Mouse (Mus musculus) midbrain, postnatal 0 days (tissue): ENCODE data around the gene Ugt8a. TPM values are rescaled to one million over a fixed set of nuclear protein-coding genes. Genes with fewer than 3 reads are reported as not detected.

Source experiments
- ATAC-seq: fragments of 200-750 bp; cut with Nextera tagmentation; 2 replicates; pipeline ENCODE4 v1.8.0; 2017; ENCODE audit warnings: moderate number of reproducible peaks, mild to moderate bottlenecking, moderate TSS enrichment, moderate library complexity; ENCODE audit not compliant: low FRiP score
- DNase-seq: peaks from one replicate; pipeline ENCODE4 v3.0.0-alpha.2; 2015; ENCODE audit warnings: low spot score
- H3K27ac ChIP-seq: fragments of 300-500 bp; sonication (generic); 2 replicates; pipeline ENCODE4 v1.5.1; 2014; ENCODE audit warnings: low read depth, mild to moderate bottlenecking, low read length, mixed read lengths
- H3K27me3 ChIP-seq: fragments of 300-500 bp; sonication (generic); 2 replicates; pipeline ENCODE4 v1.6.1; 2014; ENCODE audit warnings: low read length, control low read depth, mixed read lengths; ENCODE audit not compliant: insufficient read depth
- H3K36me3 ChIP-seq: fragments of 300-500 bp; sonication (generic); 2 replicates; pipeline ENCODE4 v1.6.1; 2014; ENCODE audit warnings: low read length, control low read depth, mixed read lengths; ENCODE audit not compliant: insufficient read depth
- H3K4me1 ChIP-seq: fragments of 300-500 bp; sonication (generic); 2 replicates; pipeline ENCODE4 v1.6.1; 2014; ENCODE audit warnings: mild to moderate bottlenecking, control low read depth, antibody characterized with exemption, low read length, mixed read lengths; ENCODE audit not compliant: insufficient read depth
- H3K4me2 ChIP-seq: fragments of 300-500 bp; sonication (generic); 2 replicates; pipeline ENCODE4 v1.6.1; 2014; ENCODE audit warnings: low read depth, mild to moderate bottlenecking, low read length, mixed read lengths; ENCODE audit not compliant: poor library complexity, severe bottlenecking
- H3K4me3 ChIP-seq: fragments of 300-500 bp; sonication (generic); 2 replicates; pipeline ENCODE4 v1.5.1; 2014; ENCODE audit warnings: low read depth, mild to moderate bottlenecking, low read length, moderate library complexity
- H3K9ac ChIP-seq: fragments of 300-500 bp; sonication (generic); replicated peaks from 2 replicates; pipeline ENCODE4 v1.6.1; 2014; ENCODE audit warnings: mild to moderate bottlenecking, low read length, moderate library complexity, mixed read lengths; ENCODE audit not compliant: poor library complexity, severe bottlenecking
- H3K9me3 ChIP-seq: fragments of 300-500 bp; sonication (generic); 2 replicates; pipeline ENCODE4 v1.6.1; 2016; ENCODE audit warnings: low read length, control low read depth
- CTCF ChIP-seq: IDR thresholded peaks from 2 replicates; pipeline ENCODE4 v1.5.1; 2016; ENCODE audit warnings: antibody characterized with exemption, mild to moderate bottlenecking
- WGBS: fragments of 180-500 bp; shearing (Covaris S2); extraction: QIAGEN DNeasy Blood & Tissue Kit; methylation state at CpG from one replicate; pipeline ENCODE4 v1.1.7; 2014; 5-methylcytosine and 5-hydroxymethylcytosine counted together
- polyA plus RNA-seq: library from polyadenylated mRNA; unstranded; fragments of >200 nt; fragmentation: Nextera tagmentation; extraction: Ambion mirVana; gene quantifications from 2 replicates; pipeline ENCODE4 v1.2.1, GENCODE M21; 2015
- total RNA-seq: library from RNA; depleted of rRNA; stranded (reverse); fragments of >200 nt; gene quantifications from 2 replicates; pipeline ENCODE4 v1.2.3, GENCODE M21; 2014

Gene Ugt8a
- total and polyA plus RNA-seq, 2 experiments from 2014 or later = 2.5 to 6.0 TPM

DNA sequence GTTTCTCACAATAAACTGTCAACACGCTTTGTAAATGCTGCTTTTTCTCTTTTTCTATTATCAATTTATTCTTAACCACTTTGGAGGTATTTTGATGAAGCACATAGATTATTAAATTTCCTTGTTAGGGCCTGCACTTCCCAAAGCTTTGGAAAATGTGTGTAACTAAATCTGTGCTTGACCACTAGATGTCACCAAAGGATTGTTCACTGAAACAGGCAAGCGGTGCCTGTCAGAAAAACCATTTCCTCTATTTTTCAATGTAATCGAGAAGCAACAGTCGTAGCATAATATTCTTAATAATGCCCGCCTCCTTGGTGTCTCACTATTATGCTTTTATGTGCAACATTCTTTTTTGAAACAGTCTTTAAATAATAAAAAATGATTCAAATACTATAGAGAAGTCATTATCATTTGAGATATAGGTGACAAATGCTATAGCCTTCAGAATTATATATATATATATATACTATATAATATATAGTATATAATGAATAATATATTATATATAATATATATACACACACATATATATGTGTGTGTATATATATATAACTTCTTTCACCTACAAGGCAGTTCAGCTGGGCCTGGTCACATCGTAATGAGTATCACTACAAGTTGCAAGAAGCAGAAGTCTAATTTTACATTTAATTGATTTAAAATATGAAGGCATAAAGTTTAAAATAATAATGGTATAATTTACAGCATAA is 89.1 kb downstream of the Ugt8a start:
- TF ChIP-seq CTCF = peak; percentile 92
- Histone ChIP-seq H3K36me3 (no peaks in the 10 kb centered on the region), H3K4me2 (no peak overlapping the region), H3K27me3 (no peaks in the 10 kb centered on the region), H3K27ac (no peak overlapping the region), H3K9me3 (no peaks in the 10 kb centered on the region), H3K9ac (no peak overlapping the region), H3K4me1 (no peaks in the 10 kb centered on the region), H3K4me3 (no peak overlapping the region)
- ATAC-seq (no peak), DNase-seq (peak; percentile 81)
- WGBS = 24% methylated on average over 6 of the region's 6 CpGs

DNA sequence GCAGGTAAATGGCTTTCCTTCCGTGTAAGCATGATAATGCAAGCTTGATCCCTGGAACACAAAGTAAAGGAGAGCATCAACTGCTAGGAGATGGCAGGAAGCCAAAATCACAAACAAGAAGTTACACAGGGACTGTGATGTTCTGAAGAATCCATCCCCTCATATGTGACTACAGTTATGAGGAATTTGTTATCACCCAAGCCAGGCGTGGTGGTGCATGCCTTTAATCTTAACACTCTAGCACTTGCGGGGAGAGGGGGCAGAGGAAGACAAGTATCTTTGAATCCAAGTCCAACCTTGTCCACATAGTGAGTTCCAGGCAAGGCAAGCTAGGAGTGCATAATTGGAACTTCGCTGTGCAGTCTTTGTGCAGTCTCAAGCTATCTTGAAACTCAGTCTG is 110.4 kb downstream of the Ugt8a start:
- no peak overlapping the region for H3K27ac ChIP-seq
- no peaks in the 10 kb centered on the region for H3K9me3 ChIP-seq
- no peaks in the 10 kb centered on the region for H3K4me1 ChIP-seq
- ATAC-seq (no peak), DNase-seq (no peak)
- 84% methylated on average over 4 of the region's 4 CpGs for WGBS
- H3K36me3 ChIP-seq = no peaks in the 10 kb centered on the region
- TF ChIP-seq CTCF = no peak
- H3K27me3 ChIP-seq = no peaks in the 10 kb centered on the region
- no peak overlapping the region for H3K4me3 ChIP-seq
- H3K4me2 ChIP-seq = no peak overlapping the region
- H3K9ac ChIP-seq = no peak overlapping the region

DNA sequence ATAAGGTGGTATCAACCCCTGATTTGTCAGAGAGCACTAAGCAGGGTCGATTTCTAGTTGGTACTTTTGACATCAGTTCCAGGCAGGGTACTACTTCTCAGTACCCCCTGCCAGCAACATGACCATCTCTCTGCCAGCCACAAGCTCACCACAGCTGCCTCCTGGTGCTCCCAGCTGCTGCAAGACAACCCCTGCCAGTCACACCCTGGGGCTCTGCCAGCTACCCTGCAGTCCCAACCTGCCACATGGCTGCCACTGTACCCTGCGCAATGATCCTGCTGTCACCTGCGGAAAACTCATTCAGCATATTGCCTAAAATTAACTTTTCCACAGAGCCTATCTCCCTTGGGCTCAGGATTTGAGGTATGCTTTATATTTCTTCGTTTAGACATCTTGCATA is 111.2 kb downstream of the Ugt8a start:
- WGBS = 78% methylated on average over 4 of the region's 4 CpGs
- H3K27ac ChIP-seq = no peak overlapping the region
- no peak overlapping the region for H3K4me2 ChIP-seq
- TF ChIP-seq CTCF = no peak
- ATAC-seq (peak; percentile 44; the same call in 1 of the 2 replicates), DNase-seq (peak; percentile 42)
- no peaks in the 10 kb centered on the region for H3K9me3 ChIP-seq
- no peak overlapping the region for H3K9ac ChIP-seq
- no peaks in the 10 kb centered on the region for H3K4me1 ChIP-seq
- no peak overlapping the region for H3K4me3 ChIP-seq
- H3K36me3 ChIP-seq = no peaks in the 10 kb centered on the region
- no peaks in the 10 kb centered on the region for H3K27me3 ChIP-seq

- Histone ChIP-seq H3K27ac (no peak overlapping the region), H3K36me3 (no peaks in the 10 kb centered on the region), H3K9ac (no peak overlapping the region), H3K27me3 (no peaks in the 10 kb centered on the region), H3K4me1 (no peaks in the 10 kb centered on the region), H3K4me2 (no peak overlapping the region), H3K9me3 (no peaks in the 10 kb centered on the region), H3K4me3 (no peak overlapping the region)
- DNase-seq (no peak), ATAC-seq (no peak)
- no peak for TF ChIP-seq CTCF
Observed at GRCm38 (mm10) chr3:125819741-125820140, 118.7 kb downstream of the Ugt8a start.
